Mouse (Mus musculus): ENCODE results near the gene Hist2h2aa2.

DNA sequence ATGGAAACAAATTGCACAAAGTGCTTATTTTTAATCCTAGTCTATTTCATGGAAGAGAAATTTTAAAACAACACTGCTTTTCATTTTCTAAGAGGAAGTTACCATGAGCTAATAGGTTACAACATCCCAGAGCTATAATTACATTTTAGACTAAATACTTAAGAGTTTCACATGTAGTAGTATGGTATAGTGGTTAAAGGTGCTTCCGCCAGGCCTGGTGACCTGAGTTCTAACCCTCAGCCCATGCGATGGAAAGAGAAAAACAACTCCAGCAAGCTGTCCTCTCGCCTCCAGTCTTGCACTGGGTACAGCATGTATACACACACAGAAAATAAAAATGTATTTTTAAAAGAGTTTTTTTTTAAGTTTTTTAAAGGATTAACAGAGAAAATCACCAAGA, 11.7 kb upstream of the Hist2h2aa2 start:
- TF ChIP-seq CTCF (conservative IDR thresholded peaks at IDR 0.05; ENCODE audit: insufficient read depth, insufficient read length, low read depth, low read length) = no peak
- no peak for TF ChIP-seq POLR2A (IDR thresholded peaks at IDR 0.05; ENCODE audit: low read depth, low read length)

Data from kidney, adult 2 months (tissue).